Mouse (Mus musculus) neural tube, embryonic 15.5 days (tissue): ENCODE data around the gene Fut7. TPM values are rescaled to one million over a fixed set of nuclear protein-coding genes. Genes with fewer than 3 reads are reported as not detected.

Experiments
- ATAC-seq: fragments of 200-750 bp; cut with Nextera tagmentation; 2 replicates; pipeline ENCODE4 v1.8.0; 2017; ENCODE audit warnings: mild to moderate bottlenecking, moderate TSS enrichment, moderate library complexity; ENCODE audit not compliant: low FRiP score
- H3K27ac ChIP-seq: fragments of 300-500 bp; sonication (generic); replicated peaks from 2 replicates; pipeline ENCODE4 v1.5.1; 2015; ENCODE audit warnings: mild to moderate bottlenecking, inconsistent platforms
- H3K27me3 ChIP-seq: fragments of 300-500 bp; sonication (generic); replicated peaks from 2 replicates; pipeline ENCODE4 v1.6.1; 2015; ENCODE audit warnings: inconsistent platforms
- H3K36me3 ChIP-seq: fragments of 300-500 bp; sonication (generic); 2 replicates; pipeline ENCODE4 v1.6.1; 2015; ENCODE audit warnings: inconsistent platforms
- H3K4me1 ChIP-seq: fragments of 300-500 bp; sonication (generic); 2 replicates; pipeline ENCODE4 v1.6.1; 2015; ENCODE audit warnings: inconsistent platforms
- H3K4me2 ChIP-seq: fragments of 300-500 bp; sonication (generic); 2 replicates; pipeline ENCODE4 v1.6.1; 2015; ENCODE audit warnings: inconsistent platforms, mild to moderate bottlenecking, moderate library complexity
- H3K4me3 ChIP-seq: fragments of 300-500 bp; sonication (generic); replicated peaks from 2 replicates; pipeline ENCODE4 v1.5.1; 2015; ENCODE audit warnings: mild to moderate bottlenecking, inconsistent platforms
- H3K9ac ChIP-seq: fragments of 300-500 bp; sonication (generic); replicated peaks from 2 replicates; pipeline ENCODE4 v1.6.1; 2015; ENCODE audit warnings: mild to moderate bottlenecking, inconsistent platforms
- H3K9me3 ChIP-seq: fragments of 300-500 bp; sonication (generic); replicated peaks from 2 replicates; pipeline ENCODE4 v1.6.1; 2016; ENCODE audit warnings: inconsistent platforms
- WGBS: fragments of 180-500 bp; shearing (Covaris S2); methylation state at CpG from one replicate; pipeline ENCODE4 v1.1.7; 2015; ENCODE audit warnings: mixed read lengths; 5-methylcytosine and 5-hydroxymethylcytosine counted together
- polyA plus RNA-seq: library from polyadenylated mRNA; unstranded; fragments of >200 nt; fragmentation: Nextera tagmentation; extraction: Ambion mirVana; gene quantifications from 2 replicates; pipeline ENCODE4 v1.2.1, GENCODE M21; 2015

Gene Fut7
- polyA plus RNA-seq, 1 experiment from 2014 or later: 0.13 TPM

DNA sequence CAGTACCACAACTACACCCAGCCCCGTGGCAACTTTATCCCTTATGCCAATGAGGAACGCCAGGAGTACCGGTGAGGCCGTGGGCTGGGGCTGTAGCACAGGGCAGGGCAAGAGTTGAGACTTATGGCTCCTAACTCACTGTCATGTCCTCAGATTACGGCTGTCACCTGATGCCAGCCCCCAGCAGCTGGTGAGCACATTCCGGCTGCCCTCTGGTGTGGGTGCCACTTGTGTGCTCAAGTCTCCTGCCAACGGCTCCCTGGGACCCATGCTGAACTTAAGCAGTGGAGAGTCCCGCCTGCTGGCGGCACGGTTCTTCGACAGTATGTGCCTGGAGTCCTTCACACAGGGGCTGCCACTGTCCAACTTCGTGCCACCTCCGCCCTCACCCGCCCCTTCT lies 19.6 kb downstream of the Fut7 start:
- H3K4me1 ChIP-seq: no peaks in the 10 kb centered on the region
- no peaks in the 10 kb centered on the region for H3K9me3 ChIP-seq
- H3K36me3 ChIP-seq: peaks cover 99% of the 10 kb centered on the region
- WGBS: 95% methylated on average over 14 of the region's 14 CpGs
- H3K4me3 ChIP-seq: no peak overlapping the region
- no peak overlapping the region for H3K27ac ChIP-seq
- no peak overlapping the region for H3K4me2 ChIP-seq
- H3K27me3 ChIP-seq: no peaks in the 10 kb centered on the region
- H3K9ac ChIP-seq: no peak overlapping the region
- ATAC-seq: no peak

DNA sequence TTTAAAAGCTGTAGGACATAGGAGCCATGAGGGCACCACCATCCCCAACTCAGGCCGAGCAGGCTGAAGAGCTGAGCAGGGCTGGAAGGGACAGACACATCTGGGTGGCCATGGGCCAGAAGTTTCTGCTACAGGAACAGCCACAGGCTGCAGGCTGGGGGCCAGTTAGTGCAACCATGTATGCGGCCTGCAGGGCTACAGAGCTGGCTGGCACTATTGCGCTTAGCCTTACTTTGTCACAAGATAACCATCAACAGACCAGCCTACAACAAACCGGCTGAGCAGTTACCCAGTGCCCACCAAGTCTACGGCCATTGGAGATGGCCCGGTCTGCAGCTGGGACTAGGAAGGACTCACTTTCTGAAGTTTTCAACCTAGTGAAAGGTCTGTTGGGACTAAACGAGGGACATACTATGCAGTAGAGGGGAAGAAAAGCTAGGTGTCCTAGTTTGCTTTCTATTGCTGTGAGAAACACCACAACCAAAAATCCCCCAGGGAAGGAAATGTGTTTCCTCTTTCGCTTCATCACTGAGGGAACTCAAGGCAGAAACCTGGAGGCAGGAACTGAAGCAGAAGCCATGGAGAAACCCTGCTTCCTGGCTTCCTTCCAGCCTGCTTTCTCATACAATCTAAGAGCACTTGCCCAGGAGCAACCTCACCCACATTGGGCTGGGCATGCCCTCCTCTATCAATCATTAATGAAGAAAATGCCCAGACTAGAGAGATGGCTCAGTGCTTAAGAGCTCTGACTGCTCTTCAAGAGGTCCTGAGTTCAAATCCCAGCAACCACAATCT lies 28.0 kb downstream of the Fut7 start:
- Histone ChIP-seq H3K4me3 (no peak overlapping the region), H3K36me3 (peaks cover 27% of the 10 kb centered on the region), H3K4me2 (no peak overlapping the region), H3K27ac (no peak overlapping the region), H3K9me3 (no peaks in the 10 kb centered on the region), H3K4me1 (no peaks in the 10 kb centered on the region), H3K9ac (no peak overlapping the region), H3K27me3 (no peaks in the 10 kb centered on the region)
- ATAC-seq: no peak
- 90% methylated on average over 8 of the region's 8 CpGs for WGBS

DNA sequence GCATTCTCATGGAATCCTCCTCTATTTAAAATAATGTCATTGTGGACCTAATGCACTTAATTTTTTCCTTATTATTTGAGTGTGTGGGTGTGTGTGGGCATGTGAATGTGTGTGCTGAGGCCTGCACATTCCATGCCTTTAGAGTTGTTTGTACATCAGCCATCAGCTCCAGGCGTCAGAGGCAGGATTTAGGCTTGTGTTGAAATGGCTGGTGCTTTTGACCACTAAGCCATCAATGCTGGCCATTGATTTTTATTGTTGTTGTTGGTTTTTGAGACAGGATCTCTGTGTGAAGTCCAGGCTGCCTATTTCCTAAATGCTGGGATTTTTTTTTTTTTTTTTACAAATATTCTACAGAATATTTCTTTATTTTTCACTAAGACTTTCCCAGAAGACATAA lies 29.9 kb downstream of the Fut7 start:
- H3K4me2 ChIP-seq: no peak overlapping the region
- H3K4me1 ChIP-seq: no peaks in the 10 kb centered on the region
- no peak overlapping the region for H3K27ac ChIP-seq
- ATAC-seq: no peak
- WGBS: 43% methylated on average over 1 of the region's 1 CpGs
- no peaks in the 10 kb centered on the region for H3K27me3 ChIP-seq
- H3K9ac ChIP-seq: no peak overlapping the region
- no peaks in the 10 kb centered on the region for H3K9me3 ChIP-seq
- H3K36me3 ChIP-seq: peaks cover 13% of the 10 kb centered on the region
- H3K4me3 ChIP-seq: no peak overlapping the region

DNA sequence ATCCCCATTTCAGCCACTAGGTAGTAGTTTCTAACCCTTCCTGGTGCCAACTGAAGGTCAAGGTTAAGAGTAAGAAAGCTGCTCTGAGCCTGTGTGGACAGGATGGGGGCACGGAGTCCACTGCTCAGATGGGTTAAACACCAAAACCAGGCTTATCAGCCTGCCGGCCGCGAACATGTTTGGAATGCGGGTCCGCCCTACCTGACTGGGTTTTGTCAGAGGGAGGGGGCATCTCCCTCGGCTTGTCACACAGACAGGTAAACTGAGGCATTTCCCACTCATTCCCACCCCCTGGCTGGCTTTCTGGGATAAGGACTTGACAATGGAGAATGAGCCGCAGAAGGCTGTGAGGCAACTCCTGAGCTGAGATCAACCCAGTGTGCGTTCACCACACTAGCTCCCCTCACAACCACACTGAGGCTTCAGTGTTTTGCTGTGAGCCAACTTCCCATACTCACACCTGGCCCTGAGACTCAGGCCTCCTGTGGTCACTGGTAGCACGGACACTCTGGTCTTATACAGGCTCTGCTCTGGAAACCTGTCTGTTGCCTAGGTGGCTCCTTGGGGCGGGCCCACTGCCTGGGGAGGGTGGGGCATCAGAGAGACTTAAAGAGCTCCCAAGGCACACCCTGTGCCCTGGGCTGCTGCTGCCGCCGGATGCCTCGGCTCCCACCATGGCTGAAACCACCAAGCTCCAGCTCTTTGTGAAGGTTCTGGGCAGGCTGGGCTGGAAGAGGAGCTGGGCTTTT lies 33.3 kb downstream of the Fut7 start, which contains the start of gene Clic3:
Clic3 (plus strand) TSS at position 634 of the 749 bp plus-strand sequence.
- no peak within 1 kb of the TSS for H3K4me2 ChIP-seq
- ATAC-seq: no peak
- 69% methylated on average over 14 of the region's 14 CpGs for WGBS
- H3K4me3 ChIP-seq: no peak within 1 kb of the TSS
- H3K36me3 ChIP-seq: peaks cover 13% of the 10 kb centered on the region
- no peaks in the 10 kb centered on the region for H3K9me3 ChIP-seq
- H3K27me3 ChIP-seq: no peaks in the 10 kb centered on the region
- H3K27ac ChIP-seq: no peak within 1 kb of the TSS
- peaks cover 20% of the 10 kb centered on the region for H3K4me1 ChIP-seq
- H3K9ac ChIP-seq: no peak within 1 kb of the TSS

DNA sequence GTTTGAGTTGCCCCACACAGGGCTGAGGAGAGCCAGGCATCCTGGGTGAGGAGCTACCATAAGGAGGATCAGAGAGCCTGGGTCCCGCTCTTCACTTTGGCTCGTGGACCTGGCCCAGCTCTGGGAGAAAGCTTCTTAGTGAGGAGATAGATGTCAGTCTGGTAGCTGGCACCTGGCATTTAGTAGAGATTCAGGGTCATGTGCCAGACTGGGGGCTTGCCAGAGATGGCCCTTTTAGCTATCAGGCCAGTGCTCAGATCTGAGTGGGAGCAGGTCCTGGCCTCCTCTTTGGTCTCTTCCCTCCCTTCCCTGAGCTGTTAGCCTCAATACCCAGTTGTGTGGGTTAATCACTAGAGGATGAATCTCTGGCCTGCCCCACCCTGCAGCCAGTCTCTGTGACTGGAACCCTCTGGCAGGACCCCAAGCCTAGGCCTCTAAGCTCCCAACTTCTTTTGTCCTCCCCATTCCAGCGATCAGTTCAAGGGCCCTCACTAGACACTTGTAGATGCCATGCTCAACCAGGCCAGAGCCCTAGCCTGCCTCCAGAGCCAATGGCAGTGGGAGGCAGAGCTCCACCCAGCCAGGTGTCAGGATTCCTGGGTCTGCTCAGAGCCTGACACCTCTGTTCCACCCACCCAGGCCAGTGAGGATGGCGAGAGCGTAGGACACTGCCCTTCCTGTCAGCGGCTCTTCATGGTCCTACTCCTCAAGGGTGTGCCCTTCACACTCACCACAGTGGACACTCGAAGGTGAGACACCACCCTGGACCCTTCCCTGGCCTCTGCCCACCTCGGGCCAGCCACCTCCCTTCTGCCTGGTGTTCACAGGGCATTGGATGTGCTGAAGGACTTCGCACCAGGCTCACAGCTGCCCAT lies 34.2 kb downstream of the Fut7 start:
- H3K27ac ChIP-seq: no peak overlapping the region
- H3K4me2 ChIP-seq: no peak overlapping the region
- no peak overlapping the region for H3K4me3 ChIP-seq
- H3K27me3 ChIP-seq: no peaks in the 10 kb centered on the region
- WGBS: 88% methylated on average over 9 of the region's 9 CpGs
- H3K9ac ChIP-seq: no peak overlapping the region
- no peak for ATAC-seq
- H3K36me3 ChIP-seq: peaks cover 13% of the 10 kb centered on the region
- H3K9me3 ChIP-seq: no peaks in the 10 kb centered on the region
- H3K4me1 ChIP-seq: peaks cover 26% of the 10 kb centered on the region

DNA sequence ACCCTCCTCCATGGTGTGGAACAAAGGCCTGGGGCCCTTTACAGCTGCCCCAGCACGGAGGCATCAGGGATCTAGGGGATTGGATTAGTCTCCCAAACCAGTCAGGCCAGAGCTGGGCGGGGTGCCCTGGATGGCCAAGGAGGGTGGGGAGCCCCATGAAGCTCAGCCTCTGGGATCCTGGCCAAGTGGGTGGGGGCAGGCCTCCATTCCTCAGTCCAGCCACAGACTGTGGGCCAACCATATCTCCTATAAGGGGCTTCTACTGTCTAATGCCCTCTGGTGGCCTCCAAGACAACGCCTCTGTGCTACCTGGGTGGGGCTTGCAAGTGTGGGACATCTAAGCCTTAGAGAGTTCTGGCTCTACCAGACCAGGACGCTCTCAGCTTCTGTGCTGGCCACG lies 35.8 kb downstream of the Fut7 start:
- 0 out of 2 replicates have a peak overlapping the region, but pooled peaks have one; percentile 78 for H3K9ac ChIP-seq
- H3K9me3 ChIP-seq: no peaks in the 10 kb centered on the region
- H3K4me2 ChIP-seq: peak overlapping the region; percentile 90
- 80% methylated on average over 5 of the region's 5 CpGs for WGBS
- no peak overlapping the region; the same call in 1 of the 2 replicates for H3K4me3 ChIP-seq
- peaks cover 26% of the 10 kb centered on the region for H3K4me1 ChIP-seq
- no peaks in the 10 kb centered on the region for H3K27me3 ChIP-seq
- peaks cover 13% of the 10 kb centered on the region for H3K36me3 ChIP-seq
- ATAC-seq: no peak
- no peak overlapping the region for H3K27ac ChIP-seq

DNA sequence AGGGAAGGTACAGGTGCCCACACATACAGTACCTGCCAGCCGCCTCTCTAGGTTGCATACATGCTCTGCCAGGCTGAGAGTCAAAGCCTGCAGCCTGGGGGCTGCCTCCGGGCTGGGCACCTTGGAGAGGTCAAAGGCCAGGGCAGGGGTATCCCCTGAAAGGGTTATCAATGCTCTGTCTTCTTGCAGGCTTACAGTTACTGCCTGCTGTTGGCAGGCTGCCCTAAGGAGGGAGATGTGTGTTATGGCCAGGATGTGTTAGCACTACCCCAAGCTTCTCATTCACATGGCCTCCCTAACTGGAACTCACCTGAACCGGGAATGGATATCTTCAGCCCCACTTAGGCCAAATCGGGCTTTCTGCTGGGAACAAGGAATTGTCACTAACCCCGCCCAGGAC lies 37.1 kb downstream of the Fut7 start:
- Histone ChIP-seq H3K36me3 (peaks cover 13% of the 10 kb centered on the region), H3K4me1 (peaks cover 26% of the 10 kb centered on the region), H3K4me3 (peak overlapping the region; percentile 83), H3K9ac (peak overlapping the region; percentile 78), H3K27ac (peak overlapping the region; percentile 97), H3K4me2 (peak overlapping the region; percentile 90), H3K27me3 (no peaks in the 10 kb centered on the region), H3K9me3 (no peaks in the 10 kb centered on the region)
- 31% methylated on average over 5 of the region's 5 CpGs for WGBS
- peak; percentile 21 for ATAC-seq

DNA sequence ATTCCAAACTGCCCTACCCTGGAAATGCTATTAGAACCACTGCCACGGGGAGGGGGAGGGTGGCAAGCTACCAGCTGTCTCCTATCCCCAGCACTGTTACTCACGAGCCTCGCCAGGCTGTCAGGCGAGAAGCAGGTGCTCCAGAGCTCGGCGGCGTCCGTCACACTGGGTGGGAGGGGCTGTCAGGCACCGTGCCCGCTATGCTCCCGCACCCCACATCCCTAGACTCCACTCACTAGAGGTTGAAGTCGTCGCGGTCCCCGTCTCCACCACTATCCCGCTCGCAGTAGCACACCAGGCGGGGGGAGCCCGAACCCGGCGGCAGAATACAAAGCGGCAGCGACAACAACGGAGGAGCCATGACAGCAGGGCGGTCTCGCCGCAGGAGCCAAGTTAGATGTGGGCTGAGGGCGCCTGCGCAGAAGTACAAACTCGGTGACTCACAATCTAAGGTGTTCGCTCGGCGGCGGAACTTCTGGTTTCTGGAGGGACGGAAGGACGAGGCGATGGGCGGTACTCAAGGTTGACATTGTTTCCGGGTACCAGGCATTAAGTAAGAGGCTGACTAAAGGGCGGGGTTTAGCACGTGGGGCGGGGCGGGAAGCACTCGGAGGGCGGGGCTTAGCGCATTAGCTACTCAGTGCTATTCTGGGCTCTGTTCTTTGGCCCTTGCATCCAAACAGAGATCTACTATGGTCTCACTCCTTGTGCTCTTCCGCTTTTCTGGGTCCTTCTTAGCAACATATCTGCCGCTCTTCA lies 37.7 kb downstream of the Fut7 start, which contains the start of gene Paxx:
Paxx (minus strand) TSS at position 544 of the 759 bp plus-strand sequence.
- ATAC-seq: peak; percentile 91
- H3K4me1 ChIP-seq: peaks cover 26% of the 10 kb centered on the region
- H3K9me3 ChIP-seq: no peaks in the 10 kb centered on the region
- H3K4me3 ChIP-seq: peak within 1 kb of the TSS; percentile 83
- peaks cover 13% of the 10 kb centered on the region for H3K36me3 ChIP-seq
- H3K9ac ChIP-seq: peak within 1 kb of the TSS; percentile 78
- under 1% methylated on average over 48 of the region's 48 CpGs for WGBS
- H3K27me3 ChIP-seq: no peaks in the 10 kb centered on the region
- peak within 1 kb of the TSS; percentile 90 for H3K4me2 ChIP-seq
- peak within 1 kb of the TSS; percentile 97 for H3K27ac ChIP-seq

DNA sequence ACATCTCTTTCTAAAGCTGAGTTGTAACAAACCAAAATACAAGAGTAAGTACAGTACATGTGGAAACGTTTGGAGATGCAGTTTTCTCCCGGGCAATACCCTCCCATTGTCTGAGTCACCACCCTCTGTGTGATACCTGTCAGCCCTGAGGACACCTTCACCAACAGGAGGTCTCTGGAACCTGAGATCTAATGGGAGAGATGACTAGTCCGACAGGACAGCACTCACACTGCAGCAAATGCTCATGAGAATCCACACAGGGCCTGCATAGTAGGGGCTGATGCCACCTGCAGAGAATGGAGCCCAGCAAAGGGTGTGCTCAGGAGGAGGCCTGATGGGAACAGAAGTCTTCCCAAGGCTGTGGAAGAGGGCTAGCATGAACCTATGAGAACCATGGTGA lies 38.3 kb downstream of the Fut7 start:
- Histone ChIP-seq H3K36me3 (peaks cover 13% of the 10 kb centered on the region), H3K4me1 (peaks cover 26% of the 10 kb centered on the region), H3K9me3 (no peaks in the 10 kb centered on the region), H3K27ac (peak overlapping the region; percentile 97), H3K4me3 (peak overlapping the region; percentile 83), H3K9ac (peak overlapping the region; percentile 78), H3K4me2 (peak overlapping the region; percentile 90), H3K27me3 (no peaks in the 10 kb centered on the region)
- WGBS: 25% methylated on average over 3 of the region's 3 CpGs
- ATAC-seq: peak; percentile 3; the same call in 1 of the 2 replicates

DNA sequence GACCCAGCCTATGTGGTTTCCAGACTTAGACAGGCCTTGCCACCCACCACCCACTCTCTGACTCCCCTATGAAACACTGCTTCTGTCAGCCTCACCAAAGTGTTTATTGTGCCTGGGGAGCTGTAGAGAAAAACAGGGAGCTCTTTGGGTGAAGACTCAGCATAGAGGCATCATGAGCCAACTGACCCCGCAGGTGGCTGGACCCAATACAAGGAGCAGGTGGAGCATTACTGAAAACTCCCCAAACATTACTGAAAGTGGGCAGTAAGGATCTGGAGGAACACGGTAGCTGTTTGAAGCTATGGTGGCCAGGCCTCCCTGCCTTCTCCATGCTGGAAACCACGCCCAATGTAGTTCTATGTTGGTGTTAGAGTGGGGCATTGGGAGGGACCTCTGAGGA lies 40.6 kb downstream of the Fut7 start:
- ATAC-seq: no peak
- H3K27me3 ChIP-seq: no peaks in the 10 kb centered on the region
- H3K36me3 ChIP-seq: peaks cover 3% of the 10 kb centered on the region
- 95% methylated on average over 3 of the region's 3 CpGs for WGBS
- no peak overlapping the region for H3K27ac ChIP-seq
- H3K4me3 ChIP-seq: no peak overlapping the region
- H3K9me3 ChIP-seq: no peaks in the 10 kb centered on the region
- no peak overlapping the region for H3K9ac ChIP-seq
- H3K4me2 ChIP-seq: no peak overlapping the region
- peaks cover 26% of the 10 kb centered on the region for H3K4me1 ChIP-seq

DNA sequence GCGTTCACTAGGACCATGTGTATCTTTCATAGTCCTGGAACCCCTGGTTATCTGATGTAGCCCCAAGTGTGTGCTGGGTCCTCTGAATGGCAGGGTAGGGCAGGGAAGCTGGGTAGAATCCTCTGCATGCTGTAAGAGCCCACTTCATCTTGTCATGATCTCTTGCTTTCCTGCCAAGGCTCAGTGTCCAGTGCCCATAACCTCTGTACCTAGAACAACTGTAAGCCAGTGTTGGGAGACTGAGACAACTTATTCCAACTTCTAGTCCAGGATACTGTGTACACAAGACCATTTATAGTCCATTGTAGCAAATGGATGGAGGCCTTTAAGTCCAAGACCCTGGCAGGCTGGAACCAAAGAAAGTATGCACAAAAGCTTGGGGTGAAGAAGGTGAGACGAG lies 42.2 kb downstream of the Fut7 start:
- no peak overlapping the region for H3K4me3 ChIP-seq
- H3K9ac ChIP-seq: no peak overlapping the region
- H3K36me3 ChIP-seq: no peaks in the 10 kb centered on the region
- peaks cover 20% of the 10 kb centered on the region for H3K4me1 ChIP-seq
- 90% methylated on average over 2 of the region's 2 CpGs for WGBS
- H3K27me3 ChIP-seq: no peaks in the 10 kb centered on the region
- no peak for ATAC-seq
- no peaks in the 10 kb centered on the region for H3K9me3 ChIP-seq
- no peak overlapping the region for H3K4me2 ChIP-seq
- H3K27ac ChIP-seq: no peak overlapping the region
